Mouse (Mus musculus) Patski (cell line): ENCODE measurements around the gene Olfr1434. TPM values are rescaled to one million over a fixed set of nuclear protein-coding genes. Genes with fewer than 3 reads are reported as not detected.
"Not testable (repeated sequence)": the region's sequence is repeated elsewhere in the genome, so short reads cannot be mapped to it uniquely, and the experiment has no call there.

Source experiments
- ATAC-seq: fragments of 100-300 bp; one replicate; pipeline ENCODE4 v1.8.0; 2021
- CTCF ChIA-PET: fragments of 350-600 bp; sonication (Branson Sonifier 250); formaldehyde crosslinking; loops from one replicate; lab custom pipeline; 2022; ENCODE audit warnings: inconsistent platforms; lab: Charles Lee
- POLR2A ChIA-PET: fragments of 350-600 bp; sonication (Branson Sonifier 250); formaldehyde crosslinking; loops from one replicate; lab custom pipeline; 2022; ENCODE audit warnings: antibody characterized with exemption, inconsistent platforms; lab: Charles Lee
- DNase-seq: peaks from one replicate; pipeline ENCODE4 v3.0.0-alpha.2; 2011; ENCODE audit warnings: low read depth, low spot score
- H3K27me3 ChIP-seq: fragments of 371-371 bp; one replicate; pipeline ENCODE4 v1.5.1; 2021
- CTCF ChIP-seq: fragments of 100-300 bp; IDR thresholded peaks from one replicate; pipeline ENCODE4 v1.5.1; 2021
- in situ Hi-C: fragments of 300-500 bp; cut with MboI; formaldehyde crosslinking; loops from 3 replicates; pipeline ENCODE4 v1.11.1; 2018; ENCODE audit warnings: low pct_unique_long_range_greater_than_20kb, mixed read lengths
- polyA plus RNA-seq: library from polyadenylated mRNA; unstranded; gene quantifications from one replicate; pipeline ENCODE4 v1.2.3, GENCODE M21; 2021

Olfr1434 gene
- not detected for polyA plus RNA-seq

GRCm38 (mm10) chr19:12279554-12279953, at the start of gene Olfr1434:
TSS of gene Olfr1434 (plus strand) at chr19:12279854.
- DNase-seq (no peak), ATAC-seq (no peak)
- H3K27me3 ChIP-seq, result peaks cover 17% of the 10 kb centered on the region
- no peak for TF ChIP-seq CTCF
- CTCF ChIA-PET, result no interaction called here
- POLR2A ChIA-PET, result no interaction called here
- in situ Hi-C loops, result no loop called here

- CTCF ChIA-PET, H3K27me3 ChIP-seq, ATAC-seq, DNase-seq, POLR2A ChIA-PET, in situ Hi-C loops: not testable (repeated sequence)
Measured at GRCm38 (mm10) chr19:12232496-12232895, 47.2 kb upstream of the Olfr1434 start, which contains the start of gene Olfr1432. TSS of gene Olfr1432 (minus strand) at chr19:12232596.

- in situ Hi-C loops, result no loop called here
- no peak for DNase-seq
- no peak for TF ChIP-seq CTCF
- H3K27me3 ChIP-seq, result peaks cover 22% of the 10 kb centered on the region
- CTCF ChIA-PET, result no interaction called here
- ATAC-seq, result no peak
- POLR2A ChIA-PET, result no interaction called here
Measured at GRCm38 (mm10) chr19:12241559-12241958, 38.1 kb upstream of the Olfr1434 start, which contains the start of gene Olfr262. TSS of gene Olfr262 (minus strand) at chr19:12241659.

GRCm38 (mm10) chr19:12260732-12261131, 18.9 kb upstream of the Olfr1434 start, which contains the start of gene Olfr235:
TSS of gene Olfr235 (plus strand) at chr19:12261032.
- TF ChIP-seq CTCF, result no peak
- in situ Hi-C loops, result no loop called here
- H3K27me3 ChIP-seq, result peaks cover 17% of the 10 kb centered on the region
- ATAC-seq (no peak), DNase-seq (no peak)
- ChIA-PET CTCF (no interaction called here), POLR2A (no interaction called here)

- POLR2A ChIA-PET, result no interaction called here
- in situ Hi-C loops, result no loop called here
- ATAC-seq (no peak), DNase-seq (no peak)
- H3K27me3 ChIP-seq, result no peaks in the 10 kb centered on the region
- no peak for TF ChIP-seq CTCF
- CTCF ChIA-PET, result no interaction called here
Measured at GRCm38 (mm10) chr19:12292979-12293378, 13.3 kb downstream of the Olfr1434 start.

GRCm38 (mm10) chr19:12299030-12299429, 19.4 kb downstream of the Olfr1434 start, which contains the start of gene Olfr1436:
TSS of gene Olfr1436 (minus strand) at chr19:12299130.
- POLR2A ChIA-PET, H3K27me3 ChIP-seq, ATAC-seq, in situ Hi-C loops, DNase-seq: not testable (repeated sequence)
- CTCF ChIA-PET, result interaction anchor here (0.9 kb wide), 1 partner anchor 20 kb away, joined by 3 read pairs; no protein-coding TSS in a partner anchor

- ATAC-seq (no peak), DNase-seq (no peak)
- ChIA-PET POLR2A (no interaction called here), CTCF (no interaction called here)
- TF ChIP-seq CTCF, result no peak
- in situ Hi-C loops, result no loop called here
- peaks cover 6% of the 10 kb centered on the region for H3K27me3 ChIP-seq
Measured at GRCm38 (mm10) chr19:12325001-12325400, 45.3 kb downstream of the Olfr1434 start, which contains the start of gene Olfr1437. TSS of gene Olfr1437 (minus strand) at chr19:12325101.

Other genes starting within 250 kb of the Olfr1434 start
- gene Olfr1423, start 238.5 kb upstream of the Olfr1434 start, polyA plus RNA-seq, result not detected
- not detected for gene Olfr1424, start 217.2 kb upstream of the Olfr1434 start, polyA plus RNA-seq
- not detected for gene Olfr1425, start 202.1 kb upstream of the Olfr1434 start, polyA plus RNA-seq
- not detected for gene Olfr1426, start 187.8 kb upstream of the Olfr1434 start, polyA plus RNA-seq
- gene Olfr1427, start 176.5 kb upstream of the Olfr1434 start, polyA plus RNA-seq, result not detected
- gene Olfr1428, start 164.0 kb upstream of the Olfr1434 start, polyA plus RNA-seq, result not detected
- not detected for gene Olfr76, start 156.7 kb upstream of the Olfr1434 start, polyA plus RNA-seq
- gene Olfr1555-ps1, start 109.7 kb upstream of the Olfr1434 start, polyA plus RNA-seq, result not detected
- gene Olfr1431, start 79.2 kb upstream of the Olfr1434 start, polyA plus RNA-seq, result not detected
- not detected for gene Olfr1432, start 47.3 kb upstream of the Olfr1434 start, polyA plus RNA-seq
- gene Olfr262, start 38.2 kb upstream of the Olfr1434 start, polyA plus RNA-seq, result not detected
- not detected for gene Olfr235, start 18.8 kb upstream of the Olfr1434 start, polyA plus RNA-seq
- not detected for gene Olfr1436, start 19.3 kb downstream of the Olfr1434 start, polyA plus RNA-seq
- gene Olfr1437, start 45.2 kb downstream of the Olfr1434 start, polyA plus RNA-seq, result not detected
- gene Olfr1438-ps1, start 56.1 kb downstream of the Olfr1434 start, polyA plus RNA-seq, result not detected
- not detected for gene Olfr1440, start 107.4 kb downstream of the Olfr1434 start, polyA plus RNA-seq
- gene Olfr1441, start 137.6 kb downstream of the Olfr1434 start, polyA plus RNA-seq, result not detected
- not detected for gene Pfpl, start 148.1 kb downstream of the Olfr1434 start, polyA plus RNA-seq
- gene Mpeg1, start 180.9 kb downstream of the Olfr1434 start, polyA plus RNA-seq, result 0.19 TPM
- 36.4 TPM for gene Dtx4, start 221.6 kb downstream of the Olfr1434 start, polyA plus RNA-seq